Mouse (Mus musculus) cerebellum, adult 8-10 months (tissue): ENCODE data around the gene Olfr735.

ENCODE experiments used
- DNase-seq: peaks from one replicate; pipeline ENCODE4 v3.0.0; 2022

Olfr735 gene

DNA sequence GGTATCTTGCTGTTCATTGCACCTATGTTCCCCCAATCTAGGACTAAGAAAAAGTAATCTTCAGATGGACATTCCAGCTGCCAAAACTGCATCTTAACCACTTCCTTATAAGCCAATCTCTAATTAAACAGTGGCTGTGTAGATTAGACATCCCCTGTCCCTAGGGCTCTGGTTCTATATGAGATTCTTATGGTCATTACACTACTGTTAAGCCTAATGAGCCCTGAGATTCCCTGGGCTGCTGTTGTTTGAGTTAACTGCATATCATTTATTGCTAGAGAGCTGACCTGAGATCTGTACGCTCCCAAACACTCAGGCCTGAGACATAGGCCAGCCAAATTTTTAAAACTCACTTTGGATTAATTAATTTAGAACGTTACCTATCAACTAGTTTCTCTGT lies at the start of gene Olfr735:
TSS of gene Olfr735 (minus strand) at position 77 of the 400 bp plus-strand sequence.
- DNase-seq: no peak

DNA sequence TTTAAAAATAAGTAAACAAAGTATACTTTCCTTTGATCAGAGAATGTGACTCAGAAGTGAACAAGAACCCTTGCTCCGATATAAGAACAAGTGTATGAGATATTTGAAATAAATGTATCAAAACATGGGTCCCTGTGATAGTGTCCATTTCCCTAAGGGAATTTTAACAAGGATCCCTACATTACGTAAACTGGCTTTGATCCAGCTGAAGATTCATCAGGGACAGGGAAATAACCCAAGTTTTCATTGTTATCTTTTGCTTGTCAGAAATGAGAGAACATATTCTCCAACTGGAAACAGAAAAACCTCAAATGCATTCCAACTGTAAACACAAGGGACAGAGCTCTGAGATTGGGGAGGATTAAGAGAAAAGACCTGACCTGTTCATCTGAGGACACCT lies 32.2 kb upstream of the Olfr735 start, which contains the start of gene Olfr736:
TSS of gene Olfr736 (plus strand) at position 301 of the 400 bp plus-strand sequence.
- no peak for DNase-seq

DNA sequence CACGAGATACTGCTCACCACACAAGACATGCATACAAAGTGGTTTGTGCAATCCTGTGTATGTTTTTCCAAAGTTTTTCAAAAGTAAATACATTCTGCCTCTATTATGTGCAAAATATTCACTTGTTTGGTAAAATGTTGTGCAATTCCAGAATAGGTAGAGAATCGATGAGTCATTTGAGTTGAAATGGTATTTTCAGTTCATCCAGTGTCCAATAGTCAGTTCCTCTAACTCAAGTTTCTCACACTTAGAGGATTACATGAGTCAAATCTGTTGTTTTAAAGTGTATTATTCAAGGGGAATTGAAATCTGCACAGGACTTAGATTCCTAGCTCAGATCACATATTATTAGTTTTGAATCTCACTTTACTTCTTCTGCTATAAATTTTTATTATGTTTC lies 14.9 kb upstream of the Olfr735 start:
- DNase-seq: no peak

DNA sequence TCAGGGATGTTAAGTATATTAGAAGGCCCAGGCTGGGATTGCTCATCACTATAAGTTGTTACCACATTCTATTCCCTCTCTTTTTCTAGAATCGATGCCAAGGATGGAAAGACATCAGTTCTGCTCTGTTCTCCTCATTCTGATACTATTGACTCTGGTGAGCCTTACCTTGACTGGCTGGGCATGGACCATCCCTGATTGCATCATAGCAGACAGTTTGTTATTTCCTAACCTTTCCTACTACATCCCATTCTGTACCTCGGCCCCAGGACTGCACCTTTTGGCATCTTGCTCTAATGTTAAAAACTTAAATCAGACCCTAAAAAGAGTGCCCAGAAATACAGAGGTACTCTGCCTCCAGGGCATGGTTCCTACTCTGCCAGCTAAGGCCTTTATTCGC lies 11.8 kb upstream of the Olfr735 start:
- DNase-seq: no peak

DNA sequence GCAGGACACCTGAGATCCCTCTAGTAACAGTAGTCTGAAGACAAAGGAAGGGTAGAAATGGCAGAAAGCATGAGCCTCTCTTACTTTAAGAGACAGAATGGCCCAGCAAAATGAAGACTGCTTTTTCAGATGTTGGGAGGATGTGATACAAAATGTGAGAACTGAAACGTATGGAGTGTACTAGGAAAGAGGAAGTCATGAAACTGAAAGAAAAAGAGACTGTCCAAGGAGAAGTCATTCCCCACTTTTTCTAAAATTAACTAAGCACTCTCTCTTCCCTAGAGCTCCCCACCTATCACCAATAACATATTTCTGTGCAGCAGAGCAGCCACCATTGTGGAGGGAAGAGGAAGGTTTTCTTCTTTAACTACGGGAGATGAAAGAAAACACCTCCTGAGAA lies 8.9 kb upstream of the Olfr735 start, which contains the start of gene Tlr11:
TSS of gene Tlr11 (plus strand) at position 322 of the 400 bp plus-strand sequence.
- DNase-seq: no peak

DNA sequence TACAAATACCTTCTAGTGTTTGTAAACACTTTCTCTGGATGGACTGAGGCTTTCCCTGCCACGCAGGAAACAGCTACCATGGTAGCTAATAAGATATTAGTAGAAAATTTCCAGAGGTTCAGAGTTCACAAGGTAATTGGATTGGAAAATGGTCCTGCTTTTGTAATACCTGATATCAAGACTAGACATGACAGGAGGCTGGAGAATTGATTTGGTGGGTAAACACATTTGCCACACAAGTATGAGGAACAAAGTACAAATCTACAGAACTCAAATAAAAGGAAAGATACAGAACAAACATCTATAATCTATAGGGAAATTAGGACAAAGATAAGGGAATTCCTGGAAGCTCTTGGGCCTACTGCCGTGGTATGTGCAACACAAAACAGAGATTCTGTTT lies 8.1 kb upstream of the Olfr735 start:
- no peak for DNase-seq

DNA sequence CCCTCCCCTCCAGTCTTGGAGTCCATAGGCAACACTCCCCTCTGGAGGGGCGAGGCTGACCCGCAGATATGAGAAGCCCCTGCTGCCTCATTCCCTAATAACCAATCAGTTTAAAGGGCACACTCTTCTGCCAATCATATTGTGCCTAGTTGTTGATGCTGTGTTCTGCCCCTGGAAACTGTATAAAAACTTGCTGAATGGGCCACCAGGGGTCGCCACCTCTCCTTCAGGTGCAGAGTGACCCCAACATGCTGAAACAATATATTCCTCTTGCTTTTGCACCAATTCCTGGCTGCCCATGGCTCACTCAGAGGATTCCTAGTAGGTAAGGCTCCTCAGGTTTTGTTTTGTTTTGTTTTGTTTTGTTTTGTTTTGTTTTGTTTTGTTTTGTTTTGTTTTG lies 3.8 kb upstream of the Olfr735 start:
- DNase-seq: no peak

DNA sequence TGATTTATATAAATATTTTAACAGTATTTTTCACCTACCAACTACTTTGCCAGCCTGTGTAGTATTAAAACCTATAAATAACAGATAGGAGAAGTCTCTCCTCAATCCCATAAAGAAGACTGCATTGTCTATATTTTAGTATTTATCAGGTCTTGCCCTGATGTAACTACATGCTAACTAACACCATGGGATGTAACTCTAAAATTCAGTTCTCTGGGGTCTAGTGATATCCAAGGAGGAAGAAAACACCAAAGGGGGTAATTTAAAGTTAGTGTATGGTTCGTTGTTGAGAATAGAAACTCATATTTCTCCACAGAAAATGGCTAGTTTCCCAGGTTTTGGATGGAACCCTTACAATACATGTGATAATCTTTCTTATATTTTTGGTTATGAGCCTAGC lies 22.0 kb downstream of the Olfr735 start, which contains the start of gene Olfr734:
TSS of gene Olfr734 (minus strand) at position 101 of the 400 bp plus-strand sequence.
- DNase-seq: no peak

DNA sequence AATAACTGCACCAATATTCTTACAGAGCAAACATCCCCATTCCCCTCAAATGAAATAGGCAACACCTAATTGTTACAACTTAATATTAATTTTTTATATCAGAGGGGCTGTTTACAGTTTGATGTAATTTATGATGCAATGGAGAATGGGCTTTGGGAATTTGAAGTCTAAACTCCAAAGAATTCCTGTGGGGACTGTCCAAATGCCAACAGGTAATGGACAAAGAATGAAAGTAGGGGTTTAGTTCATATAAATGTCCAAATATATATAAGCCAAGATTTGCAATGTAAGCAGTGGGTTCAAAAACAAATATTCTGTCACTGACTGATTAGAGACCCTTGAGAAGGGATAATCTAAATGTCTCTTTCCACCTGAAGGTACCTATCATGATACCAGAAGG lies 47.2 kb downstream of the Olfr735 start, which contains the start of gene Olfr733:
TSS of gene Olfr733 (minus strand) at position 101 of the 400 bp plus-strand sequence.
- no peak for DNase-seq
